Mouse (Mus musculus): Measurements from ENCODE around the gene Eif5a. TPM values are rescaled to one million over a fixed set of nuclear protein-coding genes. Genes with fewer than 3 reads are reported as not detected.

The Eif5a gene
- polyA plus RNA-seq, 1 experiment from 2014 or later: 2,108 TPM

- WGBS: 59% methylated on average over 5 of the region's 5 CpGs
- ATAC-seq (ENCODE audit: low FRiP score, low TSS enrichment): no peak
- peaks cover 13% of the 10 kb centered on the region for H3K4me1 ChIP-seq (ENCODE audit: control insufficient read depth, insufficient read depth, low read length)
- H3K4me3 ChIP-seq (ENCODE audit: low read length): no peak overlapping the region
- no peak overlapping the region for H3K9ac ChIP-seq (ENCODE audit: low read depth, low read length)
- no peak overlapping the region for H3K27ac ChIP-seq (ENCODE audit: low read depth, low read length)
- peaks cover 9% of the 10 kb centered on the region; the same call in 1 of the 2 replicates for H3K27me3 ChIP-seq (ENCODE audit: control insufficient read depth, insufficient read depth, low read length)
- no peaks in the 10 kb centered on the region for H3K9me3 ChIP-seq (ENCODE audit: control insufficient read depth, low read length)
- H3K4me2 ChIP-seq (replicated peaks; ENCODE audit: low read depth, low read length): no peak overlapping the region
- peaks cover under 1% of the 10 kb centered on the region; the same call in 1 of the 2 replicates for H3K36me3 ChIP-seq (ENCODE audit: control insufficient read depth, insufficient read depth, low read length)
Measured at GRCm38 (mm10) chr11:69937834-69938233, 16.1 kb upstream of the Eif5a start.

- Histone ChIP-seq H3K27me3 (ENCODE audit: control insufficient read depth, insufficient read depth, low read length) (peaks cover 9% of the 10 kb centered on the region; the same call in 1 of the 2 replicates), H3K9ac (ENCODE audit: low read depth, low read length) (no peak overlapping the region), H3K4me1 (ENCODE audit: control insufficient read depth, insufficient read depth, low read length) (peaks cover 13% of the 10 kb centered on the region), H3K27ac (ENCODE audit: low read depth, low read length) (no peak overlapping the region), H3K36me3 (ENCODE audit: control insufficient read depth, insufficient read depth, low read length) (no peaks in the 10 kb centered on the region), H3K4me3 (ENCODE audit: low read length) (no peak overlapping the region), H3K4me2 (replicated peaks; ENCODE audit: low read depth, low read length) (0 out of 2 replicates have a peak overlapping the region, but pooled peaks have one; percentile 6), H3K9me3 (ENCODE audit: control insufficient read depth, low read length) (no peaks in the 10 kb centered on the region)
- WGBS: 35% methylated on average over 4 of the region's 4 CpGs
- ATAC-seq (ENCODE audit: low FRiP score, low TSS enrichment): no peak
Measured at GRCm38 (mm10) chr11:69937385-69937784, 15.6 kb upstream of the Eif5a start.

- Histone ChIP-seq H3K27ac (ENCODE audit: low read depth, low read length) (no peak overlapping the region), H3K4me1 (ENCODE audit: control insufficient read depth, insufficient read depth, low read length) (peaks cover 13% of the 10 kb centered on the region), H3K4me3 (ENCODE audit: low read length) (peak overlapping the region; percentile 56; the same call in 1 of the 2 replicates), H3K9me3 (ENCODE audit: control insufficient read depth, low read length) (no peaks in the 10 kb centered on the region), H3K27me3 (ENCODE audit: control insufficient read depth, insufficient read depth, low read length) (peaks cover 9% of the 10 kb centered on the region; the same call in 1 of the 2 replicates), H3K9ac (ENCODE audit: low read depth, low read length) (no peak overlapping the region), H3K36me3 (ENCODE audit: control insufficient read depth, insufficient read depth, low read length) (no peaks in the 10 kb centered on the region), H3K4me2 (replicated peaks; ENCODE audit: low read depth, low read length) (peak overlapping the region; percentile 100)
- ATAC-seq (ENCODE audit: low FRiP score, low TSS enrichment): no peak
- 29% methylated on average over 9 of the region's 9 CpGs for WGBS
Measured at GRCm38 (mm10) chr11:69936714-69937347, 15.1 kb upstream of the Eif5a start.

DNA sequence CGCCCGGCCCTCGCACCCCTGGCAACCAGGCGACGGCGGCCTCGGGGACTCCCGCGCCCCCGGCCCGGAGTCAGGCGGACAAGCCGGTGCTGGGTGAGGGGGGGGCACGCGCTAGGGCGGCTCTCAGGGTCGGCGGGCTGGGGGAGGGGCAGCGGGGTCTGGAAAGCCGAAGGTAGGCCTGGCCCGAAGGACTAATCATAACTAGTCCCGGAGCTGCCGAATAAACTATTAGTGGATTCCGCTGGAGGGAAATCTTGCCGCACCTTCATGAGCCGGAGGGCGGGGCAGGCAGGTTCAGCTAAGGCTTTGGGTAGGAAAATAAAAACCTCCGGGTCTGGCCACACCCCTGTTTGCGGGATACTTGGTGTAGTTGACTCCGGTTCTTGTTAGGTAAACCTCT is 14.4 kb upstream of the Eif5a start:
- no peaks in the 10 kb centered on the region for H3K36me3 ChIP-seq (ENCODE audit: control insufficient read depth, insufficient read depth, low read length)
- peak overlapping the region; percentile 66 for H3K9ac ChIP-seq (ENCODE audit: low read depth, low read length)
- H3K4me3 ChIP-seq (ENCODE audit: low read length): peak overlapping the region; percentile 56
- peak overlapping the region; percentile 100 for H3K4me2 ChIP-seq (replicated peaks; ENCODE audit: low read depth, low read length)
- peak; percentile 16; the same call in 1 of the 2 replicates for ATAC-seq (ENCODE audit: low FRiP score, low TSS enrichment)
- peaks cover 13% of the 10 kb centered on the region for H3K4me1 ChIP-seq (ENCODE audit: control insufficient read depth, insufficient read depth, low read length)
- peak overlapping the region; percentile 11; the same call in 1 of the 2 replicates for H3K27ac ChIP-seq (ENCODE audit: low read depth, low read length)
- WGBS: 2% methylated on average over 30 of the region's 30 CpGs
- H3K9me3 ChIP-seq (ENCODE audit: control insufficient read depth, low read length): no peaks in the 10 kb centered on the region
- H3K27me3 ChIP-seq (ENCODE audit: control insufficient read depth, insufficient read depth, low read length): peaks cover 9% of the 10 kb centered on the region; the same call in 1 of the 2 replicates

DNA sequence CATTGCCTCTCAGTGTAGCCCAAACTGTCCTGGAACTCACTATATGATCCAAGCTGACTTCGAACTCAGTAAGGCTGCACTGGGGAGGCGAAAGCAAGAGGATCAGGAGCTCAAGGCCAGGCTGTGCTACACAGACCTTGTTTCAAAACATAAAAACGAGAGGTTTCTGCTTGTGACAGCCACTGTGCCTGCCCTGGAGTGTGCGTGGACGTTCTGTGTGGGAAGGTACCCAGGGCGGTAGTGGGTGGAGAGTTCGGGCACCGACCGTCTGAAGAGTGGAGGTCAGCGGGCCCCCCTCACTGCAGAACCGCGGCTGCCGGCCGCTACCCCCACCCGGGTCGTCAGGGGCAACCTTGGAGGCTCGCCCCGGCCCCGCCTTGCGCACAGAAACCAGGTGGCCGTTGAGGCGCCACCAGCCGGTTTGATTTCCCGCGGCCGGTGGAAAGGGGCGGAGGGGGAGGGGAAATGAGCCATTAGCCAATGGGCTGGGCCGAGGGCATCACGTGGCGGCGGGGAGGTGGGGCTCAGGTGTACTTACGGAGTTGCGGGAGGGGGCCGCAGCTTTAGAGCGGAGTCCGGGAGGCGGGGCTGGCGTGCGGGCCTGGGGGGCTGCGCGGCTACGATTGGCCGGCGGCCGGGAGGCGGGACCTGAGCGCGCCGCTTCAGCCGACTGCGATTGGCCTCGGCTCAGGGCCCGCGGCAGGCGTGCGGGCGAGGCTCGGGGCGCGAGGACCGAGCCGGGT is 13.6 kb upstream of the Eif5a start, which contains the start of gene Ybx2:
Gene Ybx2 (plus strand): TSS at position 660 of the 743 bp plus-strand sequence.
- Histone ChIP-seq H3K4me3 (ENCODE audit: low read length) (peak within 1 kb of the TSS; percentile 56), H3K9ac (ENCODE audit: low read depth, low read length) (peak within 1 kb of the TSS; percentile 66), H3K4me2 (replicated peaks; ENCODE audit: low read depth, low read length) (peak within 1 kb of the TSS; percentile 100), H3K4me1 (ENCODE audit: control insufficient read depth, insufficient read depth, low read length) (peaks cover 13% of the 10 kb centered on the region), H3K36me3 (ENCODE audit: control insufficient read depth, insufficient read depth, low read length) (no peaks in the 10 kb centered on the region), H3K9me3 (ENCODE audit: control insufficient read depth, low read length) (no peaks in the 10 kb centered on the region), H3K27ac (ENCODE audit: low read depth, low read length) (peak within 1 kb of the TSS; percentile 11; the same call in 1 of the 2 replicates), H3K27me3 (ENCODE audit: control insufficient read depth, insufficient read depth, low read length) (peaks cover 9% of the 10 kb centered on the region; the same call in 1 of the 2 replicates)
- 3% methylated on average over 58 of the region's 62 CpGs for WGBS
- ATAC-seq (ENCODE audit: low FRiP score, low TSS enrichment): peak; percentile 89

DNA sequence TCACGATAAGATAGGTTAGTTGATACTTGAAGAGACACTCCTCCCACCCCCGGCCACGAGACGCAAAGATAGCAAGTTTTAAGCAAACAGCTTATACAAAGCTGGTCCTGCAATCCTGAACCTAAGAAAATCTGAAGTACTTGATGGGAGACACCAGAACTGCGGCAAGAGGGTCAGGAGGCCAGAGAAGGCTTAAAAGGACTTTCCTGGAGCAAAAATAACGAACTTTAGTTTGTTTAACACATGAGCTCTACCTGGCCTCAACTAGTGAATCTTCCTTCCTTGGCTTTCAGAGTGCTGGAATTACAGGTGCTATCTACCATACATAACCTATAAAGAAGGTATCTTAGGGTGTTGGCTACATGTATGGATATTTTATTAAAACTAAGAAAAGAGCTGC is 12.9 kb upstream of the Eif5a start:
- peak overlapping the region; percentile 100; the same call in 1 of the 2 replicates for H3K4me2 ChIP-seq (replicated peaks; ENCODE audit: low read depth, low read length)
- H3K4me1 ChIP-seq (ENCODE audit: control insufficient read depth, insufficient read depth, low read length): peaks cover 13% of the 10 kb centered on the region
- WGBS: 16% methylated on average over 6 of the region's 6 CpGs
- no peak overlapping the region for H3K9ac ChIP-seq (ENCODE audit: low read depth, low read length)
- peak overlapping the region; percentile 56 for H3K4me3 ChIP-seq (ENCODE audit: low read length)
- H3K27ac ChIP-seq (ENCODE audit: low read depth, low read length): no peak overlapping the region
- H3K27me3 ChIP-seq (ENCODE audit: control insufficient read depth, insufficient read depth, low read length): peaks cover 9% of the 10 kb centered on the region; the same call in 1 of the 2 replicates
- H3K36me3 ChIP-seq (ENCODE audit: control insufficient read depth, insufficient read depth, low read length): no peaks in the 10 kb centered on the region
- ATAC-seq (ENCODE audit: low FRiP score, low TSS enrichment): no peak
- no peaks in the 10 kb centered on the region for H3K9me3 ChIP-seq (ENCODE audit: control insufficient read depth, low read length)

GRCm38 (mm10) chr11:69934169-69934568 is 12.4 kb upstream of the Eif5a start:
- Histone ChIP-seq H3K9me3 (ENCODE audit: control insufficient read depth, low read length) (no peaks in the 10 kb centered on the region), H3K27ac (ENCODE audit: low read depth, low read length) (no peak overlapping the region), H3K27me3 (ENCODE audit: control insufficient read depth, insufficient read depth, low read length) (peaks cover 9% of the 10 kb centered on the region; the same call in 1 of the 2 replicates), H3K4me2 (replicated peaks; ENCODE audit: low read depth, low read length) (peak overlapping the region; percentile 38), H3K4me3 (ENCODE audit: low read length) (peak overlapping the region; percentile 11; the same call in 1 of the 2 replicates), H3K9ac (ENCODE audit: low read depth, low read length) (no peak overlapping the region), H3K4me1 (ENCODE audit: control insufficient read depth, insufficient read depth, low read length) (peaks cover 13% of the 10 kb centered on the region), H3K36me3 (ENCODE audit: control insufficient read depth, insufficient read depth, low read length) (no peaks in the 10 kb centered on the region)
- peak; percentile 53 for ATAC-seq (ENCODE audit: low FRiP score, low TSS enrichment)
- WGBS: under 1% methylated on average over 18 of the region's 18 CpGs

GRCm38 (mm10) chr11:69933066-69933465 is 11.3 kb upstream of the Eif5a start:
- Histone ChIP-seq H3K9ac (ENCODE audit: low read depth, low read length) (no peak overlapping the region), H3K9me3 (ENCODE audit: control insufficient read depth, low read length) (no peaks in the 10 kb centered on the region), H3K36me3 (ENCODE audit: control insufficient read depth, insufficient read depth, low read length) (no peaks in the 10 kb centered on the region), H3K4me2 (replicated peaks; ENCODE audit: low read depth, low read length) (no peak overlapping the region), H3K4me3 (ENCODE audit: low read length) (no peak overlapping the region), H3K27ac (ENCODE audit: low read depth, low read length) (no peak overlapping the region), H3K4me1 (ENCODE audit: control insufficient read depth, insufficient read depth, low read length) (peaks cover 13% of the 10 kb centered on the region), H3K27me3 (ENCODE audit: control insufficient read depth, insufficient read depth, low read length) (peaks cover 9% of the 10 kb centered on the region; the same call in 1 of the 2 replicates)
- ATAC-seq (ENCODE audit: low FRiP score, low TSS enrichment): no peak
- whole genome bisulfite sequencing: 74% methylated on average over 4 of the region's 4 CpGs

All from kidney, embryonic 14.5 days (tissue).